Mouse (Mus musculus): Measurements from ENCODE around the gene Mtrf1. TPM values are rescaled to one million over a fixed set of nuclear protein-coding genes. Genes with fewer than 3 reads are reported as not detected.
"Not testable (repeated sequence)": the region's sequence is repeated elsewhere in the genome, so short reads cannot be mapped to it uniquely, and the experiment has no call there.

Gene Mtrf1
- total and polyA plus RNA-seq, 2 experiments from 2014 or later = 2.8 to 9.7 TPM

- H3K36me3 ChIP-seq (ENCODE audit: insufficient read depth, low read length) = no peaks in the 10 kb centered on the region
- no peaks in the 10 kb centered on the region for H3K27me3 ChIP-seq (ENCODE audit: insufficient read depth, low read length)
- no peak for TF ChIP-seq CTCF (IDR thresholded peaks at IDR 0.05)
- H3K4me2 ChIP-seq (ENCODE audit: low read depth, low read length, poor library complexity, severe bottlenecking) = no peak overlapping the region
- ATAC-seq (ENCODE audit: low FRiP score) (no peak), DNase-seq (ENCODE audit: low spot score) (no peak)
- no peak overlapping the region for H3K4me3 ChIP-seq (ENCODE audit: low read depth, low read length)
- no peaks in the 10 kb centered on the region for H3K9me3 ChIP-seq (ENCODE audit: low read length)
- WGBS = 88% methylated on average over 1 of the region's 1 CpGs
- H3K4me1 ChIP-seq (ENCODE audit: insufficient read depth, low read length) = no peaks in the 10 kb centered on the region
- no peak overlapping the region for H3K9ac ChIP-seq (replicated peaks; ENCODE audit: low read length, poor library complexity, severe bottlenecking)
- H3K27ac ChIP-seq (ENCODE audit: low read depth, low read length) = no peak overlapping the region
Observed at GRCm38 (mm10) chr14:79434068-79434467, 36.5 kb downstream of the Mtrf1 start.

GRCm38 (mm10) chr14:79440655-79441054 lies 43.1 kb downstream of the Mtrf1 start:
- WGBS = 91% methylated on average over 2 of the region's 2 CpGs
- Histone ChIP-seq H3K4me1 (ENCODE audit: insufficient read depth, low read length) (peaks cover 3% of the 10 kb centered on the region; the same call in 1 of the 2 replicates), H3K36me3 (ENCODE audit: insufficient read depth, low read length) (no peaks in the 10 kb centered on the region), H3K9me3 (ENCODE audit: low read length) (no peaks in the 10 kb centered on the region), H3K4me2 (ENCODE audit: low read depth, low read length, poor library complexity, severe bottlenecking) (no peak overlapping the region), H3K4me3 (ENCODE audit: low read depth, low read length) (no peak overlapping the region), H3K27me3 (ENCODE audit: insufficient read depth, low read length) (no peaks in the 10 kb centered on the region), H3K9ac (replicated peaks; ENCODE audit: low read length, poor library complexity, severe bottlenecking) (no peak overlapping the region), H3K27ac (ENCODE audit: low read depth, low read length) (no peak overlapping the region)
- ATAC-seq (ENCODE audit: low FRiP score) (no peak), DNase-seq (ENCODE audit: low spot score) (no peak)
- no peak for TF ChIP-seq CTCF (IDR thresholded peaks at IDR 0.05)

- Histone ChIP-seq H3K4me2 (ENCODE audit: low read depth, low read length, poor library complexity, severe bottlenecking) (no peak overlapping the region), H3K36me3 (ENCODE audit: insufficient read depth, low read length) (no peaks in the 10 kb centered on the region), H3K27me3 (ENCODE audit: insufficient read depth, low read length) (no peaks in the 10 kb centered on the region), H3K4me3 (ENCODE audit: low read depth, low read length) (no peak overlapping the region), H3K4me1 (ENCODE audit: insufficient read depth, low read length) (peaks cover 3% of the 10 kb centered on the region; the same call in 1 of the 2 replicates), H3K27ac (ENCODE audit: low read depth, low read length) (no peak overlapping the region), H3K9me3 (ENCODE audit: low read length) (no peaks in the 10 kb centered on the region), H3K9ac (replicated peaks; ENCODE audit: low read length, poor library complexity, severe bottlenecking) (no peak overlapping the region)
- TF ChIP-seq CTCF (IDR thresholded peaks at IDR 0.05) = no peak
- no peak for ATAC-seq (ENCODE audit: low FRiP score)
- 85% methylated on average over 5 of the region's 5 CpGs for WGBS
- no peak for DNase-seq (ENCODE audit: low spot score)
Observed at GRCm38 (mm10) chr14:79441441-79441840, 43.9 kb downstream of the Mtrf1 start.

- no peak for TF ChIP-seq CTCF (IDR thresholded peaks at IDR 0.05)
- Histone ChIP-seq H3K36me3 (ENCODE audit: insufficient read depth, low read length) (no peaks in the 10 kb centered on the region), H3K4me3 (ENCODE audit: low read depth, low read length) (peak overlapping the region; percentile 13), H3K4me1 (ENCODE audit: insufficient read depth, low read length) (peaks cover 3% of the 10 kb centered on the region; the same call in 1 of the 2 replicates), H3K27me3 (ENCODE audit: insufficient read depth, low read length) (no peaks in the 10 kb centered on the region), H3K27ac (ENCODE audit: low read depth, low read length) (peak overlapping the region; percentile 83), H3K9ac (replicated peaks; ENCODE audit: low read length, poor library complexity, severe bottlenecking) (0 out of 2 replicates have a peak overlapping the region, but pooled peaks have one; percentile 36), H3K4me2 (ENCODE audit: low read depth, low read length, poor library complexity, severe bottlenecking) (peak overlapping the region; percentile 37), H3K9me3 (ENCODE audit: low read length) (no peaks in the 10 kb centered on the region)
- no peak for DNase-seq (ENCODE audit: low spot score)
- 49% methylated on average over 9 of the region's 9 CpGs for WGBS
- ATAC-seq (ENCODE audit: low FRiP score) = peak; percentile 45
Observed at GRCm38 (mm10) chr14:79444601-79445000, 47.0 kb downstream of the Mtrf1 start.

- ATAC-seq (ENCODE audit: low FRiP score) (peak; percentile 86), DNase-seq (ENCODE audit: low spot score) (peak; percentile 83)
- Histone ChIP-seq H3K9me3 (ENCODE audit: low read length) (no peaks in the 10 kb centered on the region), H3K4me1 (ENCODE audit: insufficient read depth, low read length) (peaks cover 3% of the 10 kb centered on the region; the same call in 1 of the 2 replicates), H3K27me3 (ENCODE audit: insufficient read depth, low read length) (no peaks in the 10 kb centered on the region), H3K27ac (ENCODE audit: low read depth, low read length) (peak overlapping the region; percentile 83), H3K9ac (replicated peaks; ENCODE audit: low read length, poor library complexity, severe bottlenecking) (0 out of 2 replicates have a peak overlapping the region, but pooled peaks have one; percentile 36), H3K36me3 (ENCODE audit: insufficient read depth, low read length) (no peaks in the 10 kb centered on the region), H3K4me3 (ENCODE audit: low read depth, low read length) (peak overlapping the region; percentile 13), H3K4me2 (ENCODE audit: low read depth, low read length, poor library complexity, severe bottlenecking) (peak overlapping the region; percentile 37)
- TF ChIP-seq CTCF (IDR thresholded peaks at IDR 0.05) = no peak
- 10% methylated on average over 16 of the region's 16 CpGs for WGBS
Observed at GRCm38 (mm10) chr14:79445055-79445620, 47.6 kb downstream of the Mtrf1 start.

- Histone ChIP-seq H3K4me2 (ENCODE audit: low read depth, low read length, poor library complexity, severe bottlenecking) (peak within 1 kb of the TSS; percentile 69), H3K9ac (replicated peaks; ENCODE audit: low read length, poor library complexity, severe bottlenecking) (0 out of 2 replicates have a peak within 1 kb of the TSS, but pooled peaks have one; percentile 29), H3K4me3 (ENCODE audit: low read depth, low read length) (peak within 1 kb of the TSS; percentile 48)
- H3K9me3 ChIP-seq (ENCODE audit: low read length); H3K27me3 ChIP-seq (ENCODE audit: insufficient read depth, low read length); H3K4me1 ChIP-seq (ENCODE audit: insufficient read depth, low read length); H3K36me3 ChIP-seq (ENCODE audit: insufficient read depth, low read length); H3K27ac ChIP-seq (ENCODE audit: low read depth, low read length): not testable (repeated sequence)
- WGBS = 21% methylated on average over 38 of the region's 89 CpGs
- peak; percentile 85 for ATAC-seq (ENCODE audit: low FRiP score)
- TF ChIP-seq CTCF (IDR thresholded peaks at IDR 0.05) = 0 out of 2 replicates have a peak, but pooled peaks have one; percentile 8
- DNase-seq (ENCODE audit: low spot score) = peak; percentile 96
Observed at GRCm38 (mm10) chr14:79451681-79452590, 54.4 kb downstream of the Mtrf1 start, which contains the start of gene Kbtbd6. TSS of gene Kbtbd6 (plus strand) at chr14:79451835.

GRCm38 (mm10) chr14:79452591-79452934 lies 55.0 kb downstream of the Mtrf1 start:
- 96% methylated on average over 5 of the region's 10 CpGs for WGBS
- H3K9ac ChIP-seq (replicated peaks; ENCODE audit: low read length, poor library complexity, severe bottlenecking); H3K4me1 ChIP-seq (ENCODE audit: insufficient read depth, low read length); H3K9me3 ChIP-seq (ENCODE audit: low read length); H3K4me2 ChIP-seq (ENCODE audit: low read depth, low read length, poor library complexity, severe bottlenecking); H3K27ac ChIP-seq (ENCODE audit: low read depth, low read length); H3K36me3 ChIP-seq (ENCODE audit: insufficient read depth, low read length); H3K27me3 ChIP-seq (ENCODE audit: insufficient read depth, low read length); DNase-seq (ENCODE audit: low spot score); H3K4me3 ChIP-seq (ENCODE audit: low read depth, low read length): not testable (repeated sequence)
- ATAC-seq (ENCODE audit: low FRiP score) = 0 out of 2 replicates have a peak, but pooled peaks have one; percentile 8

Measured in midbrain, postnatal 0 days (tissue).